Mouse (Mus musculus) T-helper 17 cell (primary cell): ENCODE results near the gene Cnbp.

Experiments
- in situ Hi-C, 2 experiments: fragments of 300-600 bp; cut with MboI, MseI; formaldehyde crosslinking; loops; 1 replicate in 1 of 2; 2 replicates in 1 of 2; pipeline ENCODE4 v1.15.1; 2025; ENCODE audit warnings: high pct_unique_total_duplicates in 2 of 2

Cnbp gene

GRCm38 (mm10) chr6:87806028-87806427 is 44.9 kb downstream of the Cnbp start:
- in situ Hi-C loops: no loop called here

- in situ Hi-C loops: no loop called here
These were observed 45.5 kb downstream of the Cnbp start for GRCm38 (mm10) chr6:87805448-87805847.

- in situ Hi-C loops: loop anchor here in 1 of 2 experiments (5.0 kb wide), 1 partner anchor 248 kb away; no protein-coding TSS in a partner anchor
These were observed 46.0 kb downstream of the Cnbp start for GRCm38 (mm10) chr6:87804886-87805285.

GRCm38 (mm10) chr6:87804036-87804435 is 46.9 kb downstream of the Cnbp start:
- in situ Hi-C loops: loop anchor here in 1 of 2 experiments (5.0 kb wide), 1 partner anchor 247 kb away; no protein-coding TSS in a partner anchor

GRCm38 (mm10) chr6:87802462-87802861 is 48.4 kb downstream of the Cnbp start:
- in situ Hi-C loops: loop anchor here in 1 of 2 experiments (5.0 kb wide), 1 partner anchor 245 kb away; no protein-coding TSS in a partner anchor

GRCm38 (mm10) chr6:87799576-87799975 is 51.3 kb downstream of the Cnbp start:
- in situ Hi-C loops: no loop called here

GRCm38 (mm10) chr6:87797321-87797720 is 53.6 kb downstream of the Cnbp start:
- in situ Hi-C loops: no loop called here

- in situ Hi-C loops: no loop called here
These were observed 54.5 kb downstream of the Cnbp start for GRCm38 (mm10) chr6:87796251-87796880.

- in situ Hi-C loops: no loop called here
These were observed 55.3 kb downstream of the Cnbp start for GRCm38 (mm10) chr6:87795385-87796150.

GRCm38 (mm10) chr6:87793821-87794510 is 56.9 kb downstream of the Cnbp start:
- in situ Hi-C loops: no loop called here
